Mouse (Mus musculus) lung, postnatal 25 days (tissue): ENCODE measurements around the gene Gart.
"Not testable (repeated sequence)": the region's sequence is repeated elsewhere in the genome, so short reads cannot be mapped to it uniquely, and the experiment has no call there.

ENCODE experiments used
- DNase-seq: peaks from one replicate; pipeline ENCODE4 v3.0.0; 2022; ENCODE audit warnings: low spot score

Gart gene

DNA sequence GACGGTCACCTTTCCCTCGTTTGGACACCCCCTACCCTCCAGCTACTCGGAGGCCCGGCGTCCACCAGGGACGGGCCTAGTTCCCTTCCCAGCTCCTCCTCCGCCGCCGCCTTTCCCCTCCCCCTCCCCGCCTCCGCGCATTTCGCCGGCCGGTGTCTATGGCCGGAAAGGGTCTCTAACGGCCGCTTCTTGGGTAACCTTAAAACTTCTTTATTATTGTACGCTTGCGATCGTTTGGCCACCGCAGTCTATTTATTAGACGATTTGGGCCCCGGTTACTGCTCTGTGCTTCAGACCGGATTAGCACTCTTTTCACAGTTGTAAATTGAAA, 1.4 kb upstream of the Gart start:
- DNase-seq, result peak; percentile 79

DNA sequence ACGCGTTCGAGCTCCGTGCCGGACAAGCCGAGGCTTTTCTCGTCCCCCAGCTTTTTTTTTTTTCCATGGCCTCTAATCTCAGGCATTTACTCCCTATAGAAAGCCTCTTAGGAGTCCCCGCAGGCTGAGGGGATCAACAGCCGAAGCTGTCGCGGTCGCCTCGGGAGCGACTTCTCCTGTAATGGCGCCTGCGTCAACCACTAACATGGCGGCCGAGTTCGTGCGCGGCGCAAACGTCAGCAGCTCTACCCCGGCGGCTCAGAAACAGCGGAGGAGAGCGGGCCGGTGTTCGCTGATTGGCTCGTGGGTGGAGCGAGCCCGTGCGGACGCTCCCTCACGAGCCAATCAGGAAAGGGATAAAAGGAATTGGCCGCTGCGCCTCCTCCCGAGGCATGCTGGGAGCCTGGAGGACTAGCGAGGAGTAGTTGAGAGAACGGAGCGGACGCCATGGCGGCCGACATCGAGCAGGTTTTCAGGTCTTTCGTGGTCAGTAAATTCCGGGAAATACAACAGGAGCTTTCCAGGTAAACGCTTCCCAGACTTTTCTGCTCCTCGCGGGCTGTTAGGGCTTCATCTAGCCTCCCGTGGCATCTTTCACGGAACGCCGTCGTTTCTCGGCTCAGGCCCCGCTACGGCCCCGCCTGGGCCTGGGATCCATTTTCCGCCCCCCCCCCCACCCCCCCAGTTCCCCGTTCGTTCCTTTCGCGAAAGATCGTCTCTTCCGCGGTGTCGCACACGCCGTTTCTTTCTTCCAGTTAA, 888 bp upstream of the Gart start, which contains the start of gene Son:
TSS of gene Son (plus strand) at position 46 of the 759 bp plus-strand sequence.
- DNase-seq, result peak; percentile 98

- peak; percentile 11 for DNase-seq
These were observed 653 bp downstream of the Gart start for GRCm38 (mm10) chr16:91645995-91646602.

GRCm38 (mm10) chr16:91645420-91645819, 1.3 kb downstream of the Gart start:
- not testable (repeated sequence) for DNase-seq

DNA sequence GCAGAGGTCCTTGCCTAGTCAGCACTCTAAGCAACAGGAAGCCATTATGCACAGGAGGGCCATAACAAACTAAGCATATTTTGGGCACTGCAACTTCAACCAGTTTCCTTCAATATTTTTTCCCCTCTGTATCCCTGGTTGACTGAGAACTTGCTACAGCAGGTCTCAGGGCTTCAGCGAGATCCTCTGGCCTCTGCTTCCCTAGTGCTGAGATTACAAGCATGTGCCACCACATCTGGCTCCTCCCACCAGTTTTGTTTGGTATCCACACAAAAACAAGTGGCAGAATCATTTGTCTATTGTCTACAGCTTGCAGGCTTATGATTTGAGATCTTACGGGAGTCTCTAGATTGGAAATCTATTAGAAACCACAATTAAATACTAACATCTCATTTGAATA, 1.9 kb downstream of the Gart start:
- DNase-seq, result no peak

- no peak for DNase-seq
These were observed 6.6 kb downstream of the Gart start for GRCm38 (mm10) chr16:91640171-91640570.

DNA sequence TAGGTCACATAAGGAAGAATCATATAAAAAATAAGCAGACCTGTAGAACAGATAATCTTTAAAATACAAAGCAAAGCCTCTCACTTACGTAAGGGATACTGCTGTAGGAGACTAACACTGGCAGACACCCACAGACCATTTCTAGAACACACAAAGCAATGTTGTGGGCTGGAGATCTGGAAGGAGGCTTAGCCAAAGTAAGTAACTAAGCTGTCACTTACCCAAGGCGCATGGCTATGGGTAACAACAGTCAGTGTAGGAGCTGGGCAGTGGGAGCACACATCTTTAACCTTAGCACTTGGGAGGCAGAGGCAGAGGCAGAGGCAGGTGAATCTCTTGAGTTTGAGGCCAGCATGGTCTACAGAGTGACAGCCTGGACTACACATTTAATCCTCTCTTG, 7.1 kb downstream of the Gart start:
- DNase-seq, result no peak

- no peak for DNase-seq
These were observed 7.6 kb downstream of the Gart start for GRCm38 (mm10) chr16:91639161-91639560.

DNA sequence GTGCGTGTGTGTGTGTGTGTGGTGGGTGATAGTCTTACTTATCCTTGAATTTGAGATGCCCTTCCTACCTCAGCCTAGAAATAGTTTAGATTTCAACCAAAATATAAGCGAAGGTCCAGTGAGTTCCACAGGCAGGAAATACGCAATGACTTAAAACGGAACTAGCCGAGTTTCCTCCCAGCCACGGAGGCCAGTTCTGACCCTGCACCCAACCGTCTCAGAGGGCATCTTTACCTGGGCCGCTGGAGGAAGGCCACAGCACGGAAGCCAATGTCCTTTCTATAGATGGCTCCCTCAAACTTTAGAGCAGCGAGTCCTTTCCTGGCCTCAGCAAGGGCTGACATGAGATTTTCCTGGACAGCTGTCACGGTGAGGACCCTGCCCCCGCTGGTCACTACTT, 13.1 kb downstream of the Gart start:
- no peak for DNase-seq

DNA sequence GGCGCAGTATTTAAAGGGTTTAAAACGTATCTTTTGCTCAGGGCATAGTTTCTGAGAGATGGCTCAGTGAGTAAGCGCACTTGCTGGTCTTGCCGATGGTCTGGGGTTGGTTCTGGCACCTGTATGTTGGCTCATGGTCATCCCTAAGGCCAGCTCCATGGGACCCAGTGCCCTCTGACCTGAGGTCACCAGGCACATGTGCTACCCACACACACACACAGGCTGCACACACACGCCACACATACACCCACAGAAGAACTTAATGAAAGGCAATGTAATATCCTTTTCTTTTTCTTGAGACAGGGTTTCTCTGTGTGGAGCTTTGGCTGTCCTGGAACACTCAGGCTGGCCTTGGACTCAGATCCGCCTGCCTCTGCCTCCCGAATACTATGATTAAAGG, 13.8 kb downstream of the Gart start:
- DNase-seq, result no peak

GRCm38 (mm10) chr16:91632439-91632838, 14.3 kb downstream of the Gart start:
- DNase-seq, result no peak

DNA sequence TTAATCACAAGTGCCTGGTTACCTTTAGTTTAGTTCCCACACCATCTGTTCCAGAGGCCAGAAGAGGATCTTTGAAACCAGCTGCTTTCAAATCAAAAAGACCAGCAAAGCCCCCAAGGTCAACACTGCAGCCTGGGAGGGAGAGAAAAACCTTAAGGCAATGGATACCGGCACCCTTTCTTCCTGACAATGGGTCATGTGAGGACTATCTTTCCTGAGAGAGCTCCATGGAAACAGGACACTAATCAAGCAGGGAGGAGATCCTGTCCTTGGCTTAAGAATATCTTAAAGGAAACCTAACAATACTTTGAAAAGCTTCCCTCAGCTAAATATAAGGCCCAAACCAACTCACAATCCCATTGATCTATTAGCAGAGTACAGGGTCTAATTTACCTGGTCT, 16.2 kb downstream of the Gart start:
- DNase-seq, result no peak

GRCm38 (mm10) chr16:91629749-91630148, 17.0 kb downstream of the Gart start:
- DNase-seq, result no peak

GRCm38 (mm10) chr16:91628673-91629072, 18.1 kb downstream of the Gart start:
- no peak for DNase-seq

GRCm38 (mm10) chr16:91627831-91628230, 18.9 kb downstream of the Gart start:
- no peak for DNase-seq

DNA sequence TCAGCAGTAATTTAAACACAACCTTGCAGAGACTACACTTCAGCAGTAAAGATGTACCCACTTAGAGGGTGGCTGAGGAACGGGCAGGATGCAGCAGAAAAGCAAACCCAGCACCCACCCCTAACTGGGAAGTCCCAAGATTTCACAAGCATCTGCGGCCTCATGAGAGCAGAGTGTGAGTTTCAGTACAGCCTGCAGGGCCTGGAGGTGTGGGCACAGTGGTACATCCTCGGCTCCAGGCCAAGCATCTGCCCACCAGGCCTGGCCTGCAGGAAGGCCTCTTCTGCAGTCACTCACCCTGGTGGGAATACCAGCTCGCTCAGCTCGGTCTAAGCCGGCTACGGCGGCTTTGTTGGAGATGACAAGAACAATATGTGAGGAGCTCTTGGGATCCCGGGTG, 23.7 kb downstream of the Gart start:
- no peak for DNase-seq

- DNase-seq, result peak; percentile 83
These were observed 25.8 kb downstream of the Gart start for GRCm38 (mm10) chr16:91620991-91621390.

GRCm38 (mm10) chr16:91620185-91620584, 26.6 kb downstream of the Gart start:
- DNase-seq, result no peak

DNA sequence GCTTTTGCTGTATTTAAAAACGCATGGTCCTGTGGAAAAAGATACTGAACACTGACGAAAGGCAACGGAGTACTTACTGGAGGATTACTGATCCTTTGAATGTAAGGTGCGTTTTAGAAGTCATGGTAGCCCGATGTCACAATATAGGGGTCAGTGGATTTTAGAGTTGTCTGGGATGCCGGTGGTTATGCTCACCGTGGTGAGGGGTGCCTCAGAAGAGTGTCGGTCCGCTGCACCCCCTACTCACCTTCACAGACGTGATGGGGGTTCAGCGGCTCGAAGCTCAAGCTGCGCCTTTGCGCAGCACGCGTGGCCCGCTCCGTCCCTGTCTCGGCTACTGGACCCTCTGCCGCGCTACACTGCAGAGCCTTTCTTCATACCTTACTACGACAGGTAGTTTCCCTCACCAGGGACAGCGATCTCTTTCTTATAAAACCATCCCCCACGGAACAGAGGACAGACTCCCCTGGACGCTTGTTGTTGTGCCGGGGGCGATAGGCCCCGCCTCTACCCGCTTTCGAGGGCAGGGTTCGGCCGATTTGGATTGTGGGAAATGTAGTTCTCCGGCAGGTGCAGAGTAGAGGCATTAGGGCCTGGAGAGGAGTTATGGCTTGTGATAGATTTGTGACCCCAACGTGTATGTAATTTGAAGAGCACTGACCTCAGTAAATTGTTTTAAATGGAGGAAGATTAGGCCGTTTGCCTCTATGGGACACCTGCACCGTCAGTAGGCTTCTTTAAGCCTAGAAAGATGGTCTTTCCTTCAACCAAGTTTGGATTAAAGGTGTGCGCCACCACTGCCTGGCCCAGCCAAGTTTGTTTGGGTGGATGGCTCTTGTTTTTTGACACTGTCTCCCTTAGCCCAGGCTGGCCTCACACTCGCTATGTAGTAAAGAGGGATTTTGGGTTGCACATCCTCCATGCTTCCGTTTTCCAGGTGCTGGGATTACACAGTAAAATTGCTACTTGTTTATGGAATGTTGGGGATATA, 27.9 kb downstream of the Gart start, which contains the start of gene Dnajc28:
TSS of gene Dnajc28 (minus strand) at position 516 of the 991 bp plus-strand sequence.
- peak; percentile 87 for DNase-seq

DNA sequence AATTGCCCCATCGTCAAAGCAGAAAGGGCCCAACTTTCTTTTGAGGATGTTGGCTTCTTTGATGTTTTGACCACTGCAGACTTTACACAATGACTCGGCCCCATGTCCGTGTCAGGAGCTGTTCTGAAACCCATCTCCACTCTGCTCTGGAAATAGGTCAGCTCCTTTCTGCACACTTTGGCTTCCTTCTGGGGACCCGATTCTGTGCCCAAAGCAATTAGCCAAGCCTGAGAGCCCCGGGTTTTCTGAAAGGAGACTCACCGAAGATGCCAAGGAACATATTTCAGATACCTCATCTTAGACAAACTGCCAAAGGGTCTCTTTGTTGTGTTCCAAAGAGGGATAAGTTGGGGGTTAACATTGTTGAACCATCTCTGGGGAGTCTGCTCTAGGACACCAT, 32.2 kb downstream of the Gart start:
- DNase-seq, result no peak

GRCm38 (mm10) chr16:91612525-91612924, 34.2 kb downstream of the Gart start:
- no peak for DNase-seq

- peak; percentile 55 for DNase-seq
These were observed 35.5 kb downstream of the Gart start for GRCm38 (mm10) chr16:91611248-91611647.
